Mouse (Mus musculus): ENCODE measurements around the gene Dgka. TPM values are rescaled to one million over a fixed set of nuclear protein-coding genes. Genes with fewer than 3 reads are reported as not detected.

The Dgka gene
- polyA plus RNA-seq (2016; fragmentation: Nextera tagmentation; extraction: Ambion mirVana): 4.1 and 4.4 TPM in 2 replicates

DNA sequence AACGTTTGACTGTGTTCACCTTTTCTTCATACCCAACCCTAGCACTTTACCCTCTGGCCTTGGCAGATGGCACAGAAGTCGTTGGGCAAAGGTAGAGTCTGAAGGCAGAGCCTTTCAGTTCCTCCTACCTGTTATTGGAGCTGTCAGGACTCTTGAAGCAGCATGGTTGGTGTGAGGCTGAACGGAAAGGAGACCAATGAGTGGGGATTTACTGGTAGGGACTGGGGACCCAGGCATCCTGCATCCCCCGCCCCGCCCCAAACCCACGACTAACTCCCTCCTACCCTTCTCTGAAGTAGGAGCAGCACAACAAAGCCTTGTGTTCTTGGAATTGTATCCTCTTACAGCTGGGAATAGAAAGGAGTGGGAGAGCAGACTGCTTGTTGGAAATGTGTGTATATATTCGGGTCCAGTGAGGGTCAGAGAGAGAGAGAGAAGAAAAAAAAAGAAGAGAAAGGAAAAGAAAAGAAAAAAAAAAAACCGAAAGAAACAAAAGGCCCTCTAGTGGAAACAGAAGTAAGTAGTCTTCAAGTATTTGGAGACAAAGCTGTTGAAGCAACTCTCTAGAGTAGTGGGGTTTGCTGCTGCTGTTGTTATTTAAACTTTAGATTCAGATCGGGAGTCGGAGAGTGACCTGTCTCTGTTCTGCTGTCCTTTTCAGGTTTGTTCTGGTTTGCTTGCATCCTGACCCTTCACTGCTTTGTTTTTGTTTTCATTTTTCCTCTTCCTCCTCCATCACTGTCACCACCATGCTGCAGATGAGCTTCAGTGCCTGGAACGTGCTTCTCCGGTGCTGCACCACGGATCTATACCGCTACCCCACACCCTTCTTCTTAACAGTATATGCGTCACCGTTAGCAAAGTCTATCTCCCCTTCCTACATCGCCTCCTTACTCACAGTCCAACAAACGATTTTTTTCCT lies at the start of gene Dgka:
Gene Dgka (minus strand): TSS at position 176 of the 922 bp plus-strand sequence.
- 21% methylated on average over 18 of the region's 18 CpGs for WGBS
- no peaks in the 10 kb centered on the region for H3K36me3 ChIP-seq
- peak within 1 kb of the TSS; percentile 84 for H3K27ac ChIP-seq
- H3K4me3 ChIP-seq: peak within 1 kb of the TSS; percentile 74
- peaks cover 56% of the 10 kb centered on the region for H3K27me3 ChIP-seq (ENCODE audit: insufficient read depth, poor library complexity, severe bottlenecking)
- H3K4me1 ChIP-seq (replicated peaks): peaks cover 41% of the 10 kb centered on the region
- H3K9me3 ChIP-seq: no peaks in the 10 kb centered on the region
- DNase-seq (ENCODE audit: low spot score): peak; percentile 18

DNA sequence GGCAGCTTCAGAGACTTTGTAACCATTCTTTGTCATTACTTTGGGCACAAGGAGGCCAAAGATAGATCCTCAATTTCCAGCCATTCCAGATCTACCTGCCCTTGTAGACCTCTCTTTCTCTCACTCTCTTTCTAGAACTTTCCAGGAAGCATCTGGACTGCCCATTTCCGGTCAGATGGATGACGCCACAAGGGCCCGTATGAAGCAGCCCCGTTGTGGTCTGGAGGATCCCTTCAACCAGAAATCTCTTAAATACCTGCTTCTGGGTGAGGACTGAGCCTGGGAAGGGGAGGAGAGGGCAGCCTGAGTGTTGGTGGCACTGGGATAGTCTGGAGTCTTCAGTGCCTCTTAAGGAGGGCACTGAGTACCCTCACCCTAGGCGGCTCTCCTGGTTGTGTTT lies 49.7 kb upstream of the Dgka start:
- Histone ChIP-seq H3K27me3 (ENCODE audit: insufficient read depth, poor library complexity, severe bottlenecking) (no peaks in the 10 kb centered on the region), H3K4me3 (no peak overlapping the region), H3K27ac (no peak overlapping the region), H3K4me1 (replicated peaks) (0 out of 2 replicates have a peak, but pooled peaks cover 5% of the 10 kb centered on the region), H3K9me3 (no peaks in the 10 kb centered on the region), H3K36me3 (0 out of 2 replicates have a peak, but pooled peaks cover 5% of the 10 kb centered on the region)
- 93% methylated on average over 5 of the region's 5 CpGs for WGBS
- DNase-seq (ENCODE audit: low spot score): no peak

DNA sequence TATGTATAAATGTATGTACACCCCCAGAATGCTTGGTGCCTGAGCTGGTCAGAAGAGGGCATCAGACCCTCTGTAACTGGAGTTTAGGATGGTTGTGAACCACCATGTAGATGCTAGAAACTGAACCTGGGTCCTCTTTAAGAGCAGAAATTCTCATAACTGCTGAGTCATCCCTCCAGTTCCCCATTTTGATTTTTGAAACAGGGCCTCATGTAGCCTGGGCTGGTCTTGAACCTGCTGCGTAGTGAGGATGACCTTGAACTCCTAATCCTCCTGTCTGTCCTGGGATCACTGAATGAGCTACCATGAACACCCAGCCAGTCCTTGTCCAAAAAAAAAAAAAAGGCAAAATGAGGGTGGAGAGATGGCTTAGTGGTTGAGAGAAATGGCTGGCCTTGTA lies 48.6 kb upstream of the Dgka start:
- no peaks in the 10 kb centered on the region for H3K9me3 ChIP-seq
- no peaks in the 10 kb centered on the region for H3K27me3 ChIP-seq (ENCODE audit: insufficient read depth, poor library complexity, severe bottlenecking)
- 0 out of 2 replicates have a peak, but pooled peaks cover 5% of the 10 kb centered on the region for H3K4me1 ChIP-seq (replicated peaks)
- H3K36me3 ChIP-seq: no peaks in the 10 kb centered on the region
- no peak overlapping the region for H3K27ac ChIP-seq
- no peak overlapping the region for H3K4me3 ChIP-seq
- DNase-seq (ENCODE audit: low spot score): no peak
- 98% methylated on average over 1 of the region's 1 CpGs for WGBS

DNA sequence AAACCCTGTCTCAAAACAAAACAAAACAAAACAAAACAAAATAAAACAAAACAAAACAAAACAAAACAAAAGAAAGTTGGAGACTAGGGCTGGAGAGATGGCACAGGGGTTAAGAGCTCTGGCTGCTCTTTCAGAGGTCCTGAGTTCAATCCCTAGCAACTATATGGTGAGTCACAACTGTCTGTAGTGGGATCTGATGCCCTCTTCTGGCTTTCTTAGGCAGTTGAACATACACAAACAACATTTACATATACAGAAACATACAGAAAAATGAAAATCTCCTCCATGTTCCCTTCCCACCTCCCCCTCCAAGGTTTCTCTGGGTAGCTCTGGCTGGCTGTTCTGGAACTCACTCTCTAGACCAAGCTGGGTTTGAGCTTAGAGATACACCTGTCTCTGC lies 47.4 kb upstream of the Dgka start:
- Histone ChIP-seq H3K9me3 (no peaks in the 10 kb centered on the region), H3K36me3 (no peaks in the 10 kb centered on the region), H3K27ac (no peak overlapping the region), H3K27me3 (ENCODE audit: insufficient read depth, poor library complexity, severe bottlenecking) (no peaks in the 10 kb centered on the region), H3K4me1 (replicated peaks) (0 out of 2 replicates have a peak, but pooled peaks cover 5% of the 10 kb centered on the region), H3K4me3 (no peak overlapping the region)
- no peak for DNase-seq (ENCODE audit: low spot score)

DNA sequence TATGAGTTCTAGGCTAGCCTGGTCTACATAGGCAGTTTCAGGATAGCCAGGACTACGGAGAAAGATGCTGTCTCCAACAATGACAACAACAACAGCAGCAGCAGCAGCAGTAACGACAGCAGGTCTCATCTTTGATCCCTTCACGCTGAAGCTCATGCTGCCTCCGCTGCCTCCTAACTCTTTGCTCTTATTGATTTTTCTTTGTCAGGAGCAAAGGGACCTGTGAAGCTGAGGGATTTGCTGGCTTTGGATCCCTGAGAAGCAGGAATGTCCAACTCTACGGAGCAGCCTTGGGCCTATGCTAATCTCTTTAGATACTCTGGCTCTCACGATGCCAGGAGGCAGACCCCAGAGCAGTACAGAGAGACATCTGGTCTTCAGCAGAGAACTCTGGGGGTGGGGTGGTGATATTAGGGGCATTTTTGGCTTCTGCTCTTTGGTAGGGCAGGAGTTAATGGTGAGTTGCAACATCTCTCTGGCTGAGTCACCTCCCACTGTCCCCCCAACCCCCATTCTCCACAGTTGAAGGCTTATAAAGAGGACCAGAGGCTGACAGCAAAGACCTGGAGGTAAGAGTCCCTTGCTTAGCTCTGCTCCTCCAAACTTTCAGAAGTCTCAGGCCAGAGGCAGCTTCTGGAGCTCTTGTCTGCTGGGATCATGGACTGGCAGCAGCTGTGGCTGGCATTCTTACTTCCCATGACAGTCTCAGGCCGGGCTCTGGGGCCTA lies 45.9 kb upstream of the Dgka start, which contains the start of gene Mmp19:
Gene Mmp19 (plus strand): TSS at position 513 of the 727 bp plus-strand sequence.
- DNase-seq (ENCODE audit: low spot score): no peak
- Histone ChIP-seq H3K27ac (no peak within 1 kb of the TSS), H3K27me3 (ENCODE audit: insufficient read depth, poor library complexity, severe bottlenecking) (no peaks in the 10 kb centered on the region), H3K36me3 (no peaks in the 10 kb centered on the region), H3K4me3 (no peak within 1 kb of the TSS), H3K9me3 (no peaks in the 10 kb centered on the region), H3K4me1 (replicated peaks) (0 out of 2 replicates have a peak, but pooled peaks cover 5% of the 10 kb centered on the region)
- 77% methylated on average over 7 of the region's 7 CpGs for WGBS

DNA sequence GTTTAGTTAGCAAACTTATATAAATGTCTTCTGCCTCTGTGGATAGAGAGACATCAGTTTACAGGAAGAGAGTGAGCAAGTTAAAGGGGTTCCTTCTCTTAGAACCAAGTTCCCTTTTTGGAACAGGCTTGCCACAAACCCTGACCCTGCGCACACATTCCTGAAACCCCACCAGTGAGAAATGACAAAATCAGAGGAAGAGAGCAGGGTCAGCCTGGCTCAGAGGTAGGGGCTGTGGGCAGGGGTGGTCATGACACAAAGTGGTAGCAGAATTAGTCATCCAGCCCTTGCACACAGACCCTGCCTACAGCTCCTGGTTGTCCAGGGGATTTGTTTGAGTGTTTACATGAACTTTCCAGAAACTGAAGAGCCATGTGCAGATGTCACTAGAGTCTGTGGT lies 35.5 kb upstream of the Dgka start:
- Histone ChIP-seq H3K36me3 (no peaks in the 10 kb centered on the region), H3K4me1 (replicated peaks) (peaks cover 11% of the 10 kb centered on the region; the same call in 1 of the 2 replicates), H3K4me3 (no peak overlapping the region), H3K27me3 (ENCODE audit: insufficient read depth, poor library complexity, severe bottlenecking) (no peaks in the 10 kb centered on the region), H3K27ac (no peak overlapping the region), H3K9me3 (peaks cover 15% of the 10 kb centered on the region)
- WGBS: 88% methylated on average over 1 of the region's 1 CpGs
- no peak for DNase-seq (ENCODE audit: low spot score)

DNA sequence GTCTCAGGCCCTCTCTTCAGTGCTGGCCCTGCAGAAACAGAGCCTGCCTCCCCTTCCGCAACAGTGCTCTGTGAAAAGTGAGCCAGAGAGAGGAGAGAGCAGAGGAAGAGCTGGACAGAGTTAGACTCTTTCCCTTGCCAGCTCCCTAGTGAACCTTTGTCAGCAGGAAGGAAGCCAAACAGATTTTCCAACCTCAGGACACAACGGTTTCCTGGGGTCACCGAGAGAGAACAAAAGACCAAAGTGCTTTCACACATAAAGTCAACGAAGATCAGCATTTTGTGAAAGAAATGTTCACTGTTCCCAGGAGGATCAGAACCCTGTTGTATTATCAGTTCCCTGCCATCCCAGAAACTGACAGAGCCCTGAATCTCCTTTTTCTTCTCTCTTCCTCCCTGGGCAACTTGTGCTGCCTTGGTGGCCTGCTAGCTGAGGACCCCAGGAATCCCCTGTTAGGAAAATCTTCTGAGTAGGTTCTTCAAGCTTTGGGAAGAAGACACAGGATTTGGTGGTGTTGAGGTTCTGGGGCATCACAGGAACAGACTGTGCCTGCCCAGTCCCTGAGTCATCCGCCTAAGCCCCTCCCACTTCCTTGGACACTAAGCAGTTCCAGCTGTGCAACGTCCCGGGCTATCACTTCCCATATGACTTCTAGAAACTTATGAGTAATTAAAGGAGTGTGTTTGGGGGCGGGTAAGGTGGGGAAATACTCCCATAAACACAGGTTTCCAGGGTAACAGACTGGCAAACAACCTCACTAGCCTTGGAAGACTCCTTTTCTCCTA lies 34.5 kb upstream of the Dgka start:
- Histone ChIP-seq H3K27me3 (ENCODE audit: insufficient read depth, poor library complexity, severe bottlenecking) (no peaks in the 10 kb centered on the region), H3K4me1 (replicated peaks) (peaks cover 11% of the 10 kb centered on the region; the same call in 1 of the 2 replicates), H3K9me3 (peaks cover 10% of the 10 kb centered on the region), H3K4me3 (no peak overlapping the region), H3K36me3 (no peaks in the 10 kb centered on the region), H3K27ac (peak overlapping the region; percentile 76)
- DNase-seq (ENCODE audit: low spot score): peak; percentile 34
- 31% methylated on average over 8 of the region's 8 CpGs for WGBS

DNA sequence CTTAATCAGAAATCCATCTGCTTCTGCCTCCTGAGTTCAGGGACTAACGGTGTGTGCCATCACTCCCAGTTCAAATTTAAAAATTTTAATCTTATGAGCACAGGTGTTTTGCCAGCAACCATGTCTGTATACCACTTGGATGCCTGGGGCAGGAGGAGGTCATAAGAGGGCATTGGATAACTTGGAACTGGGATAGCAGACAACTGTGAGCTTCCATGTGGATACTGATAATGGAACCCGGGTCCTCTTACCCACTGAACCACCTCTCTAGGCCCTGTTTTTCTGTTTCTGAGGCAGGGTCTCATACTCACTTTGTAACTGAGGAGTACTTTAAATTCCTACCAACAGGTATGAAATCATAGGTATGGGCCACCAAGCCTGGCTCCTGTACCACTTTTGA lies 33.8 kb upstream of the Dgka start:
- Histone ChIP-seq H3K36me3 (no peaks in the 10 kb centered on the region), H3K4me1 (replicated peaks) (peaks cover 11% of the 10 kb centered on the region; the same call in 1 of the 2 replicates), H3K9me3 (peaks cover 2% of the 10 kb centered on the region), H3K27ac (no peak overlapping the region), H3K4me3 (no peak overlapping the region), H3K27me3 (ENCODE audit: insufficient read depth, poor library complexity, severe bottlenecking) (no peaks in the 10 kb centered on the region)
- WGBS: 86% methylated on average over 2 of the region's 2 CpGs
- no peak for DNase-seq (ENCODE audit: low spot score)

DNA sequence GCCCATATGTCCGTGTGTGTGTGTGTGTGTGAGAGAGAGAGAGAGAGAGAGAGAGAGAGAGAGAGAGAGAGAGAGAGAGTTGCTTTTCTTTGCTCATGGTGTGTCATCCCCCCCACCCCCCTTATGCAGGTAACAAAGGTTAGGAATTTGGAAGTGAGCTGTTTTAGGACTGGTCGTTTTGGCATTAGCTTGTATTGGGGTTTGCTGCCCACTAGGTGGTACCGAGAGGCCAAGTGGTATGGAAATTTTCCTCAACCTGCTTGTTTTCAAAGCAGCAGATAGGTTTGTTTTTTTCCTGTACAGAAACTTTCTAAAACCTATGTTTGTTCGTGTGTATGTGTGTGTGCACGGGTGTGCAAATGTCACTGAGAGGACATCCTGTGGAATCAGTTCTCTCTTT lies 29.0 kb upstream of the Dgka start:
- no peak overlapping the region for H3K4me3 ChIP-seq
- no peaks in the 10 kb centered on the region for H3K36me3 ChIP-seq
- 32% methylated on average over 5 of the region's 5 CpGs for WGBS
- H3K27ac ChIP-seq: no peak overlapping the region
- H3K27me3 ChIP-seq (ENCODE audit: insufficient read depth, poor library complexity, severe bottlenecking): no peaks in the 10 kb centered on the region
- no peak for DNase-seq (ENCODE audit: low spot score)
- 0 out of 2 replicates have a peak, but pooled peaks cover 1% of the 10 kb centered on the region for H3K4me1 ChIP-seq (replicated peaks)
- H3K9me3 ChIP-seq: no peaks in the 10 kb centered on the region

DNA sequence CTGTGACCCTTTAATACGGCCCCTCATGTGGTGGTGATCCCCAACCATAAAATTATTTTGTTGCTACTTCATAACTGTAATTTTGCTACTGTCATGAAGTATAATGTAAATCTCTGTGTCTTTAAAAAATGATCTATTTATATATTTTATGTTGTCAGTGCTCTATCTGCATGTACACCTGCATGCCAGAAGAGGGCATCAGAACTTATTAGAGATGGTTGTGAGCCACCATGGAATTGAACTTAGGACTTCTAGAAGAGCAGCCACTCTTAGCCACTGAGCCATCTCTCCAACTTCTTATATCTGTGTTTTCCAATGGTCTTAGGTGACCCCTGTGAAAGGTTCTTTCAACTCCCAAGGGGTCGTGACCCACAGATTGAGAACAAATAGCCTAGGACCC lies 28.2 kb upstream of the Dgka start:
- Histone ChIP-seq H3K4me3 (no peak overlapping the region), H3K27me3 (ENCODE audit: insufficient read depth, poor library complexity, severe bottlenecking) (no peaks in the 10 kb centered on the region), H3K4me1 (replicated peaks) (no peaks in the 10 kb centered on the region), H3K9me3 (no peaks in the 10 kb centered on the region), H3K36me3 (peaks cover 4% of the 10 kb centered on the region; the same call in 1 of the 2 replicates), H3K27ac (no peak overlapping the region)
- 84% methylated on average over 2 of the region's 2 CpGs for WGBS
- DNase-seq (ENCODE audit: low spot score): no peak

DNA sequence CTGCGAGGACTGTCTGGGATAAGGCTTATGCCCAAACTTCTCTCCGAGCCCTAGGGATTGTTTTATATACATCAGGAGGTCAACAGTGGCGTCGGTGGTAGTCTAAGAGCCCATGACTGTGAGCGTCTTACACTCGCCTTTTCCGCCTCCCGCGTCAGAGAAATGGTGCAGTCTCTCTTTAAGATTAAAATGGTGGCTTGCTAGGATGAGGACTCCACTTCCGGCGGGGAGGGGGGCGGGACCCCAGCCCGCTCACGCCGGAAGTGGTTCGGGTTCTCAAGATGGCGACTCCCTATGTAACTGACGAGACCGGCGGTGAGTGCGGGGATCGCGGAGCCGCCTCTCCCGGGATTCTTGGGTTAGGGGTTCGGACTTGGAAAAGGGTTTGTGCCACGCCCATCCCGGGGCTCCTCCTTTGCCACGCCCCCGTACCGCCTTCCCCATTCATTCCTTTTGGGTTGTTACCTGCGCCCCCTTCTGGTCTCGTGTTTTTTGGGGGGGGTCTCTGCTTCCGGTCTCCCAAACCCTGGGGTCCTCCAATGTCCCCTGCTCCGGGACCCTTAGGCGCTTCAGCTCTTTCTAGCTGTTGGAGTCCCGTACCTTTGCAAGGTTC lies 3.7 kb upstream of the Dgka start:
- peak overlapping the region; percentile 98 for H3K27ac ChIP-seq
- H3K9me3 ChIP-seq: no peaks in the 10 kb centered on the region
- WGBS: under 1% methylated on average over 37 of the region's 37 CpGs
- H3K4me3 ChIP-seq: peak overlapping the region; percentile 84
- DNase-seq (ENCODE audit: low spot score): peak; percentile 94
- peaks cover 16% of the 10 kb centered on the region for H3K36me3 ChIP-seq
- peaks cover 39% of the 10 kb centered on the region for H3K4me1 ChIP-seq (replicated peaks)
- H3K27me3 ChIP-seq (ENCODE audit: insufficient read depth, poor library complexity, severe bottlenecking): peaks cover 33% of the 10 kb centered on the region

All from hindbrain, embryonic 10.5 days (tissue).